Mouse (Mus musculus) gastrocnemius, postnatal 14 days (tissue): ENCODE measurements around the gene Ly86. TPM values are rescaled to one million over a fixed set of nuclear protein-coding genes. Genes with fewer than 3 reads are reported as not detected.
A peak's percentile ranks its signal among the peaks of the same experiment; 100 is the strongest.

Experiments used
- DNase-seq: peaks from one replicate; pipeline ENCODE4 v3.0.0; 2021; ENCODE audit warnings: mixed read lengths
- intact Hi-C: fragments of 180-260 bp; cut with DNase I; formaldehyde crosslinking; loops from one replicate; pipeline ENCODE4 v1.15.1; 2025; ENCODE audit warnings: low total_unique reads
- long read RNA-seq, 2 experiments: library from polyadenylated mRNA; stranded (forward); transcript quantifications; one replicate each; pipeline ENCODE4 v2.0.0; 2021
- total RNA-seq, 2 experiments: library from RNA; stranded (reverse); gene quantifications; 2 replicates each; pipeline ENCODE4 v1.2.3; 2021

Gene Ly86
- 1 to 10 TPM; 1.4 to 1.5 TPM for total RNA-seq
- long read RNA-seq, experiment 1, partial matches to known transcripts: 0 of 3 reads
- long read RNA-seq, experiment 1, other reads (novel, unspliced or antisense): 1 of 3 reads
- long read RNA-seq, experiment 2, partial matches to known transcripts: 0 of 1 reads
- long read RNA-seq, experiment 2, other reads (novel, unspliced or antisense): 1 of 1 reads

DNA sequence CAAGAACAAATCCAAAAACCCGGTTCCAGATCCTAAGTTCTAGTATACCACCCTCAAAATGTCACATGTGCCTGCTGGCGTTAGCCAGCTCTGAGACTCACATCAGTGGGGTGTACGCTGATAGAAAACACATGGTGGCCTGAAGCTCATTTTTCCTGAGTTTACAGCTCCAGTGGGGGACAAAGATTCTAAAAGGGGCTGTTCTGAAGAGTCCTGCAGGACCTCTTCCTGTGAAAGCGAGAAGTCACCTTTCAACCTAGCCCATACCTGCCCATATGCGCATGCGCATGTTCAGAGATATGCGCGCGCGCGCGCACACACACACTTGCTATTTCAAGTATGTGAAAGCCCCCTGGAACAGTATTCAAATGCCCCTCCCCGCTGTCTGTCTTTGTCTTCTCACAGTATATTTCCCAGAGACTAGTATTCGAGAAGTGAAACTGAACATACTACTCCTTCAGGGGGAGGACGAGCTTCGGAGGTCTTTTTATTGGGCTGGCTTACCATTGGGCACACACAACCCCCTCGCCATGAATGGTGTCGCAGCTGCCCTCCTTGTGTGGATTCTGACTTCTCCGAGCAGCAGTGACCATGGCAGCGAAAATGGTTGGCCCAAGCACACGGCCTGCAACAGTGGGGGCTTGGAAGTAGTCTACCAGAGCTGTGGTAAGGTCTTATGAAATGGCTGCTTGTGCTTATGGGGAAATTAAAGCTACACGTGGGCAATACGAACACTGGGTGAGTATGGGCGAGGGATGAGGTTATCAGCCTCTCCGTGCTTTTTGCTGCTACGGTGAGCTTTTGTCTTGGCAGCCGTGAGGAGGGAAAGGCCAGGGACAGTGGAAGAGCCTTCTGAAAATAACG is at the start of gene Ly86:
TSS of gene Ly86 (plus strand) at position 300 of the 864 bp plus-strand sequence.
- DNase-seq: no peak
- intact Hi-C loops: no loop called here

DNA sequence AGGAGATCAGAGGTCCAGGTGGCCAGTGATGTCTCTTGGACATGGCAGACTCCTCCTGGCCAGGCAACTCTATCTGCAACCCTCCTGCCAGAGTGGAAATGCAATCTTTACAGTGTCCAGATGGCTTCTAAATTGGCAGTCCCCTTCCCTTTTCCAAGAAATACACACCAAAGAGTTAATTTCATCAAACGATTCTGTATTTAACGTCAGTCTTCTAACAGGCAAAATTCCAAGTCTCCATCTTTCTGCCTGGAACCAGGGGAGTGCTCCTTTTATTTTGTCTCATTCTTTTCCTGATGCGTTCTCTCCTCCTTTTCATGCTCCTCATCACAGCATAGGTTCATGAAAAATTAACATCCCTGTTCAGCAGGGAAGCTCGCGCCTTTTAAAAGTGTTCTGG is 47.1 kb upstream of the Ly86 start:
- intact Hi-C loops: no loop called here
- DNase-seq: no peak

DNA sequence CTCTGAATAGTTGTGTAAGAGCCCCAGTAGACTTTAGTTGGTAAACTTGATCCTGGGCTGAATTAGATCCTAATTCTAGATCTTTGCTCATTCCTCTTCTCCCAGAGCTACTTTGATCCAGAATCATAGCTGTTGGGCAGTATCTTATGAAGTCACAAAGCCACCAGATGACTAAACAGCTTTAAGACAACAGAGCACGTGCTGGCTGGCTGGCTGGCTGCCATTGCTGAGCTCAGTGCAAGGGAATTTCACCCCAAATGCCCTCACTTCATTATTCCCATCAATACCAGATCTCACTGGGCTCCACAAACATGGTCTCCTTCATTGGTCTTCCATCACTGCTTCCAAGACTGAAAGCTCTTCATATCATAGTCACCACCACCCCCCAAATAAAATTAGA is 46.2 kb upstream of the Ly86 start:
- intact Hi-C loops: no loop called here
- DNase-seq: no peak

DNA sequence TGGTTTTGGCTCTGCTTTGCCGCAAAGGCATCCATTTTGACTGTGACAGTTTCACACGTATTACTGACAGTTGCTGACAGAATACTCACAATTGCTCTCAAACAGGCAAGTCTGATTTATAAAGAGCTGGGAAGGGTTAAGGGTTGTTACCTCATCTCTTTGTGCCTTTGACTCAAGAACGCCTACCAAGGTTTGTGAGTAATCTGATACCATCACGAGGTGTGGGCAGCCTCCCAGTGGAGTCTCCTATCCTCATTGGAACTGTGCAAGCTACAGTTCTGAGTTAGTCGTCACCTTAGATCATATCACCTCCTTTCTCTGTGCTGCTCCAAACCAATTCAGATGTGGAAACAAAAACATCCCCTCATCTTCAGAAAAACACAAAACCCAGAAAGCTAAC is 42.1 kb upstream of the Ly86 start:
- intact Hi-C loops: no loop called here
- DNase-seq: no peak

DNA sequence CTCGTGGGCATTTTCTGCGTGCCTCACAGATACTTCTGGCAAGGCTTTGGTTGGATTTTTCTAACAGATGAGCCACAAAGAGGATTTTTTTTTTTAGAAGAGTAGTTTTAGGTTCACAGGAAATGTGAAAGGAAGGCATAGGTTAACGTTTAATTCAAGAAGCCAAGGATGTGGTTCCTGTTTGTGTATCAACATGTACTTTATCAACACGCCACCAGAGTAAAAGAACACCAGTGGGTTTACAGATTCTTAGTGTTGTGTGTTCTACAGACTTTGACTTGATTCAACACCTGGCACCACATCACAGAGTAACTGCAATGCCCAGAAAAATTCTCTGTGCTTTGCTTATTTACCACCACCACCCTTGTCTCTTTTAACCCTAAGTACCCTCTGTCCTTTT is 37.0 kb upstream of the Ly86 start:
- intact Hi-C loops: no loop called here
- DNase-seq: no peak

DNA sequence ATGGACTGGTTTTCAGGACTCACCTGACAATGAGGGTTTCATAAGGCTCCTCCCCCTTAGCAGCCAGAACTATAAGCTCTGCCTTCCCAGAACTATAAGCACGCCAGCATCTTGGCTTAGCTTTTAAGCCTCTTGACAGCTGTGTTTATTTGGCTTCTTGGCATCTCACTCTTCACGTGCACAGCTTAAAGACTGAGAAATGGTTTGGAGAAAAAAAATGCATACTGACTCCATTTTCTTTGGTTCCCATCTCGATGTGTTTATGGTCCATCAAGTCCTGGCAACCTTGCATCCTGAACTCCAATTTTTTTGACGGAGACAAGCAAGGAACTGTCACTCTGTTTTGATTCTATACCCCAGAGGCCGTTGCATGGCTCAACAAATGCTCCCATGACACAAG is 35.7 kb upstream of the Ly86 start:
- DNase-seq: no peak
- intact Hi-C loops: no loop called here

DNA sequence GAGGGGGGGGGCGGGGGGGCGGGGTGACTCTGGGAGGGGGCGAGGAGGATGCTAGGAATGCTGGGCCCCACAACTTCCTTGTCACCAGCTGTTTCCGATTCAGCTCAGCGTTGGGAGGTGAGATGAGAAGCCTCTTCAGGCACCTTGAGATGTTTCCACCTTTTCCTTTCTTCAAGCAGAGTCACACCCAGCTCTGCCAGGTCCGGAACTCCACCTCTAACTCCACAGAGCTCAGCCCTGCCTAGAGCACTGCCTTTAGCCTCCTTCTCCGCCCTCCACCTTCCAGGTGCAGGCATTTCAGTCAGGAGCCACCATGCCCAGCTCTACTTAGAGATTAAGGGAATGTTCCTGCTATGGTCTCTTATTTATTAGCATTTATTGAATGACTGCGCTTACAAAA is 34.7 kb upstream of the Ly86 start:
- intact Hi-C loops: loop anchor here (5.0 kb wide), 2 partner anchors 1028 to 1293 kb away; no protein-coding TSS in a partner anchor
- DNase-seq: no peak

DNA sequence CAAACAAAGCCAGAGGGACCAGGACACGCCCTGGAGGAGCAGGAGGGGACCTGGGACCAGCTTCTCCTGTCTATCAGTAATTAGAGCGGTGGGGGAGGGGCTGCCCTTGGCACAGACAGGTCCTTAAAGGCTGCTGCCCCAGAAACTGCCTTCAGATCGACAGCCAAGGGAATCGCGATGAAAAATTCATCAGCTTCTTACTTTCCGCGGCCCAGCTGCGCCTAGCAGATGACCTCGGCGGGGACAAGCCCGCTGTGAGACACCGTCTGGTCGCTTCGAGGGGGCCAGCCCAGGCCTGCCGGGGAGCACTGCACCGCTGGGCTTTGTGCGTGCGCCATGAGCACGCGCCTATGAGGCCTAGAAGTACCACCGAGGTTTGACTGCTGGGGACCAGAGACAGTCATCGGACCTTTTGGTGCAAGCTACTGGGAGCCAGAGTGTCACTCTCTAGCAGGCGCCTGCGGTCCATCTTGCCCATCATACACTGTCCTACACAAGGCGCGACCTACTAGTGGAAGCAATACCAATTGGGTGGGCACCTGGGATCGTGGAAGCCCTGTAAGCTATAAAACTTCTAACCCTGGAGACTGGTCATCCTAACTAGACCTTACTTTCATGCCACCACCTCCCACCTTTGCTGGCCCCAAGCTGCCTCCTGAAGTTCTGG is 33.3 kb upstream of the Ly86 start:
- DNase-seq: peak; percentile 16
- intact Hi-C loops: loop anchor here (5.0 kb wide), 2 partner anchors 1029 to 1294 kb away; no protein-coding TSS in a partner anchor

DNA sequence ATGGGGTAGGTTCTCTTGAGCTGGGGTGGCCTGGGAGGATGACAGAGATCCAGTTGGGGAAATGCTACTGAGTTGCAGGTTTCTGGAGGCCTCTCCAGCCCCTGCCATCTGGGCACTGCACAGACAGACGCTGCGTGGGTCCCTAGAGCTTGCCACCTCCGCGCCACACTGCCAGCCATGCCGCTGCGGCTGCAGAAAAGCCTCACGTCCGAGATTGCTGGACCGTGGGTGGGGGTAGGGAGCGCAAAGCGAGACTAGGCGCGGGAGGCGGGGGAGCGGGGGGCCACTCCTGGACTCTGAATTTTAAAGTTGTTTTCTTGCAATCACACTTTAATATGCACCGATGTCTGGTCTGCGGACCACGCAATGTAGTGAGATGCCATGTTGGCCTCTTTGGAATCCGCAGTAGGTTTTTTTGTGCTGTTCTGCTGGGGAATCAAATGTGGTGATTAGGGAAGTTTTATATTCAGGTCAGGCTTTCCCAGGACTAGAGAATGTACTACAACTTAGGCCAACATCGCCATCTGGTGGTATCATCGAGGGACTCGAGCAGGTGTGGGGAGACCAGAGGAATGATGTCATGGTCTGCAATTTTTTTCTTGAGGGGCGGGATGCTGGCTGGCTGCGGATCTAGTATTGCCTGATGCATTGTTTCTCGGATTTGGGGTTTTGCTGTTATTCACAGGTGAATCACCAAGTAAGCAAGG is 32.6 kb upstream of the Ly86 start:
- intact Hi-C loops: loop anchor here (5.0 kb wide), 2 partner anchors 1030 to 1295 kb away; no protein-coding TSS in a partner anchor
- DNase-seq: peak; percentile 88

DNA sequence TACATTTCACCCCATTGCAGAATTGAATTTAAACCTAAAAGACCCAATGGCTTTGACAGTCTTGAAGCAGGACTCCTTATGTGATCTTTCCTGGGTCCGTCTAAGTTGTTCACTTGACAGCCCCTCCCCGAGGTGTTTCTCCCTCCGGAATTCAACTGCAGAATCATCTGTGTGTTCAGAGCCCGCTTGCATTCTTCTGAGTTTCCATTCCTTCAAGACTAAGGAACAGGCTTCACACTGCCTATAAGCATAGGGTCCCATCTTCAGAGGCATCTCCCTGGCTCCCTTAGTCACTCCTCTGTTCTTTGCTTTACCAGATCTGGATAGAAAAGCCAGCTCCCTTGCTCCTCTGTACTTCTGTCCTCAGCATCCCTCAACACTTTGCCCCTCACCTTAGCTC is 32.1 kb upstream of the Ly86 start:
- intact Hi-C loops: loop anchor here (5.0 kb wide), 2 partner anchors 1031 to 1296 kb away; no protein-coding TSS in a partner anchor
- DNase-seq: no peak

DNA sequence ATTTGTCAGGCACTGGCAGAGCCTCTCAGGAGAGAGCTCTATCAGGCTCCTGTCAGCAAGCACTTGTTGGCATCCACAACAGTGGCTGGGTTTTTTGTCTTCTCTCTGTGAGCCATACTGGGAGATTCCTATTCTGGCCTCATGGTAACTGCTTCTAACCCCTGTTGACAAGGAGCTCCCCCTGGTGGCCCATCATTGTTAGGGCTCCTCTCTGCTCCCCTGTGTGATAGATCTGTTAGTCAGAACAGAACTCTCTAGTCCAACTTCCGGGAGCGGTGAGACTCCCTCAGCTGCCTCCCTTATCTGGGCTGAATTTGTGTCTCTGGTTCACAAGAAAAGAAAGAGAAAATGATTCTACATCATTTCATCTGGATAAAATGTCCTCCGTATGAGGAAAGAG is 19.5 kb upstream of the Ly86 start:
- intact Hi-C loops: no loop called here
- peak; percentile 58 for DNase-seq

DNA sequence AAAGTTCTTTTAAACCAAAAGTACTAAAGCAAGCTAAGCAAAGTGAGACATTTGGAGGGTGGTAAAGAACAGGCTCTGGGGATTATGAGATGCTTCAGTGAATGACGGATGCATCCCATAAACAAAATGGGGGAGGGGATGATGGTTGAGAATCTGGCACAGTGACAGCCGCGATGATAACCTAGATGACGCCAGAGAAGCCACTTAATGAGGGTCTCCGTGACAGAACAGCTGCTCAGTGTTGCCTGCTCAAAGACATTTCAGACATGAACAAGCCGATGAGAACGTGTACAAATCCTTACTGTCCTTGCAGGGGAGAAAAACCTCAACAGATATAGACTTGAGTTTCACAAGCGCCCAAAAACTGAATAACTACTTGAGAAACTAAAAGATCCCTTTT is 15.3 kb upstream of the Ly86 start:
- DNase-seq: no peak
- intact Hi-C loops: no loop called here

DNA sequence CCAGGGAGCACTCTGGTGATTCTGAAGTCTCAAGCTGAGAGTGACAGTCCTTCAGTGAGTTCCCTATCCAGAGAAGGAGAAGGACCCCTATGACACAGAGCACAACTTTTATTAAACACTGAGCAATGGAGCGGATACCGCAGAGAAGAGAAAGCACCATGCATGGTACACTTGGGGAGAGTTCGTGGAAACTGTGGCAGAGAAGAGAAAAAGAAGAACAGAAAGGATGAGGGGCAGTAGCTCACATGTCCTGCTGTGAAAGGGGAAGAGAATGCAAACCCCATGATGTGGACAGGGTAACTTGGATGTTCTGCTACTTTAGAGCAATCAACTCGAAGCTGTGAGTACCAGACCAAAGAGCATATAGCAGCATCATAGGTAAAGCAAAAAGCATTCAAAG is 14.0 kb upstream of the Ly86 start:
- intact Hi-C loops: no loop called here
- DNase-seq: no peak

DNA sequence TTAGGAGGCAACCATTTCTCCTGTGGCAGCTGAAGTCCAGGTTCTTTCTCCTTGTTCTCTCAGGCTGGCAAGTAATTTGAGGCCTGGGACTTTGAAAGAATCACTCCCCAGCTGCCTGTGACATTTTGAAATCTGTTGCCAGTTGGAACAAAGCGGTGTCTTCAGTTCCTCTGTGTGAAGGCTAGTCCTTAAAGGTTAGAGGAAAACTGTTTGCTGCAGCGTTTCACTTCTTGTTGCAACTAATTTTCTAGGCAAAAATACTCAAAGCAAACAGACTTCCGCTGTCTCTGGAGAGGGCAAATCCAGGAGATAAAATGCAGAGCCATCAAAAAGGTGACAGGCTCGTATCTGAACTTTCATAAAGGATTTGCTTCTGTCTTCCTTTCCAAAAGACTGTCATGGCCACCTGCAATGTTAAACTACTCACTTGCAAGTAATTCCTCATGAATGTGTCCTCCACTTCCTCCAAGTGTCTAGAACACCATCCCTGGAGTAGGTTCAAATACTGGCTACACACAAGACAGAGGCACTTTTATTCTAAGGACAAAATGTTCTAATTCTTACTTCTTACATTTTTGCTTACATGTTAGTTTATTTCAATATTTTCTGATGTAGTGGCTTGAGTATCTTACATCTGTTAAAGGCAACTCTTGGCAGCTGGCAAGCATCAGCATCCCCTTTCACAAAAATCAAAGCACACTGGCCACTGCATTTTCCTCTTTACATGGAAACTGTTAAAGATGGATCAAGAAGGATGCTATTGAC is 12.0 kb upstream of the Ly86 start:
- no peak for DNase-seq
- intact Hi-C loops: no loop called here

DNA sequence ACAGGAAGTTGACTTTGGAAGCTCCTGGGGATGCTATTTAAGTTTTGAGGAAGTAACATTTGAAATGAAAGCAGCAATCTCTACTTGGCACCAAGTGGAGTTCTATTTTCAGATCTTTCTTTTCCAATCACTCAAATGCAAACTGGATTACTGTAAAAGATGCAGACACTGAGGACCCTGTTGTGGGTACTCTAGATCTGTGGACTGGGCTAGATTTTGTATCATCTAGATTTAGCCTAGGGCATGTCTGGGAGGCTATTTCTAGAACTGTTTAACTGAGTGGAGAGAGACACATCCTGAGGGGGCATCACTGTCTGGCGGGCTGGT is 11.5 kb upstream of the Ly86 start:
- intact Hi-C loops: no loop called here
- DNase-seq: no peak

DNA sequence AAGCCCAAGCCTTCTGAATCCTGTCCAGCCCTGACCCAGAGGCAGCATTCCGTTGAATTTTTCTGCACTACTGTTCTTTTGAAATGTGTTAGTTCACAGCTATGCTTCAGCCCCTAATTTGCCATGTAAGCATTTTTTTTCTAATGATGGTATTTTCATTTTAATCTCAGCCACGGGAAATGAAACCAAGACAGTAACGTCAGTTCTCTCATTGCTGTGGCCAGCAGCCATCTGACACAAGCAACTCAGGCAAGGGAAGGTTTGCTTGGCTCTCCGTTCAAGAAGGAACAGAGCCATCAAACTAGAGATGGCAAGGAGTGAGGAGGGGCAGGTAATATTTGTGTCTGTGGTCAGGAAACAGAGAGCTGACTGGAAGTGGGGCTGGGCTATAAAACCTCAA is 7.7 kb upstream of the Ly86 start:
- no peak for DNase-seq
- intact Hi-C loops: no loop called here

DNA sequence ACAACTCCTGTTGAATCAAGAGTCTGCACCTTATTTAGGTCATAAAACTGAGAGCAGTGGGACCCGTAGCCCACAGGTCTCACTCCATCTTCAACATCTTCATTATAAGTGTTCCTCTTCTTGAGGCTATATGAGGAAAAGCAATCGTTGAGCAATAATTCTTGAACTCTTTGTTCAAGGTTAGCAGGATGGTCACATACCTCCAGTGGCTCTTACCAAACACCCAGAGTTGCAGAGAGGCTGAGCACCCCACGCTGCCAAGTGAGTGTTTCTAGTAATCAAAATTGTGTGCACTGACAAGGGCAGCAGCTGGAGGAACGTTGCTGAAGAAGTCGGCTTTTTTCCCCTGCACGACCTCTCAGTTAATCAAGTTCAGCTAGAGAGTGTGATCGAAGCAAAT is 7.1 kb upstream of the Ly86 start:
- no peak for DNase-seq

DNA sequence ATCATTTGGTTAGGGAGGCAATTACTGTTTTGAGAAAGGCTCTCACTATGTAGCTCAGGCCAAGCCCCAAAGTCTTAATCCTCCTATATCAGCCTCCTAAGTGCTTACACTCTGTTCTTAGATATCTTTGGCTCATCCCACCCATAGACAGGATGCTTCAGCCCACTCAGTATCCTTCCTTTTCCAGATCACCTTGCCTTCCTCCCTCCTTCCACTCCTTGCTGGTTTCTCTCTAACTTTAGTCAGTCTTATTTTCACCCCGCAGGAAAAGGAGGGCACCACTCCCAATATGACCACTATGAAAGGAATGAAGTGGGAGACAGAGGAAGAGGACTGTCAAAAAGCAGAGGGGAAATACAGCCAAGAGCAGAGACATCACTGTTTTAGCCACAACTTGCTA is 2.2 kb upstream of the Ly86 start:
- intact Hi-C loops: no loop called here
- DNase-seq: no peak

More for the DNA sequence above, 7.1 kb upstream of the Ly86 start:
- intact Hi-C loops: no loop called here

DNA sequence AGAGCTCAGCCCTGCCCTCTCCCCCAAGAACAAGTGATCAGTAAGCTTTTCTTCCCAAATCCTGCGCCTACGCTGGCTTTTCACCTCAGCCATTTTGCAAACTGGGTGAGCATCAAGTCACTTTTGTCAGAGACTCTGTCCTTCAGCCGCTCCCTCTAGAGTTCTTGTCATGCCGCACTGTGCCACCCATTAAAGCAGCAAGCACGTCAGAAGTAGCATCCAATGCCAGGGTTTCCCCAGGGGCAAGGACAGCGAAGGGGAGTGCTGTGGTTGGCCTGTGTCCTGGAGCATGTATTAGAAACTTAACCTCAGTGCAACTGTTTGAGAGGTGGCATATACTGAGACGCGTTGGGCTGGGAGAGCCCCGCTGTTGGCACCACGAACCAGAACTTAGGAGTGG is 815 bp downstream of the Ly86 start:
- intact Hi-C loops: no loop called here
- no peak for DNase-seq
